Mouse (Mus musculus) liver, postnatal 0 days (tissue): ENCODE measurements around the gene Med22.

ENCODE experiments used
- CTCF ChIP-seq: sonication (generic); IDR thresholded peaks from 2 replicates; pipeline ENCODE4 v1.5.1; 2016; ENCODE audit warnings: antibody characterized with exemption, low read depth
- EP300 ChIP-seq: IDR thresholded peaks from 2 replicates; pipeline ENCODE4 v1.6.1; 2016; ENCODE audit warnings: antibody characterized with exemption, low read depth, mild to moderate bottlenecking

GRCm38 (mm10) chr2:26903311-26903710 lies 7.2 kb downstream of the Med22 start:
- no peak for TF ChIP-seq CTCF
- no peak for TF ChIP-seq EP300
